Comparison of ENCODE assay signal across 9 mouse cellular contexts in the genomic region with DNA sequence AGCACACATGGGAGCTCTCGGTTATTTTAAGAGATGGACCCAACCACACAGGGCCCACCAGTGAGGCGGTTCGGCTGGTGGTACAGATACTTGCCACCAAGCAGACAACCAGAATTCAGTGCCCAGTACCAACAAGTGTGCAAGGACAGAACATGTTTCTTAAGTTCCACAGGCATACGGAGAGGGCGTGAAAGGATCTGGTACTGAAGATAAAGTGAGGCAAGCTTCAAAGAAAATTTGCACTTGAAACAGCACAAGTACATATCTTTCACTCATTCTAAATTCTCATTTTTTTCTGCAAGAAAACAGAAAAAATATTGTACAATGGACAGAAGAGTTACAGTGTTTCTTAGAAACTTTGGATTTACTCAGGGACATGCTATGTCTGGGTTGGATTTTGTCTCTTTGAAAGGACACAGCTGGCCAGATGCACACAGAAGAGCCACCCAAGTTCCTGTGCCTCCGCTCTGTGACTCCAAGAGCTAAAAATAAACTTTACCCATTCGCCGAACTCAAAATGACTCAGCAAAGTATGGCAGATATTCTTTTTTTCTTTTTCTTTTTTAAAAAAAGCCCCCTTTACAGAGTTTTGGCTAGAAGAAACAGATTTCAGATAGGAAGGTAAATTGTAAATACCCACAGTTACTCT. TPM values are rescaled to one million over a fixed set of nuclear protein-coding genes. Genes with fewer than 3 reads are reported as not detected.
A peak's percentile ranks its signal among the peaks of the same experiment; 100 is the strongest.
DNase-seq lines count a peak whose midpoint lies in the region; ATAC-seq and TF ChIP-seq lines count a peak whose summit lies in the region.
"Had no signal": no experiment of that assay in that cellular context is flagged by ENCODE, and none has a peak within 500 bp of the region (broad histone marks: within the 10 kb centered on the region; RNA-seq: fewer than 3 reads in every experiment).

No protein-coding gene starts in this region.

- H3K4me3 ChIP-seq in forebrain, embryonic 11.5 days (ENCODE audit: low read depth, low read length), result no peak overlapping the region
- H3K4me3 ChIP-seq in forebrain, embryonic 13.5 days, result no peak overlapping the region
- no peak overlapping the region for H3K4me3 ChIP-seq in midbrain, embryonic 11.5 days (ENCODE audit: low read depth, low read length)
- H3K4me3 ChIP-seq in midbrain, embryonic 10.5 days, result no peak overlapping the region
- H3K4me3 ChIP-seq in stomach, postnatal 0 days (ENCODE audit: low read depth, low read length), result no peak overlapping the region
- H3K4me3 ChIP-seq: hindbrain, embryonic 12.5 days had no signal

- H3K9me3 ChIP-seq in forebrain, embryonic 11.5 days (ENCODE audit: control insufficient read depth, low read length), result no peaks in the 10 kb centered on the region
- no peaks in the 10 kb centered on the region for H3K9me3 ChIP-seq in forebrain, embryonic 13.5 days (replicated peaks)
- no peaks in the 10 kb centered on the region for H3K9me3 ChIP-seq in midbrain, embryonic 11.5 days (ENCODE audit: control insufficient read depth, low read length)
- no peaks in the 10 kb centered on the region for H3K9me3 ChIP-seq in midbrain, embryonic 10.5 days (replicated peaks)
- no peaks in the 10 kb centered on the region for H3K9me3 ChIP-seq in stomach, postnatal 0 days (ENCODE audit: control insufficient read depth, low read length)
- H3K9me3 ChIP-seq: hindbrain, embryonic 12.5 days had no signal

- no peak for DNase-seq in forebrain, embryonic 11.5 days (ENCODE audit: low spot score)
- DNase-seq in midbrain, embryonic 11.5 days (ENCODE audit: low spot score, missing footprints), result peak; percentile 33
- no peak for DNase-seq in midbrain, embryonic 10.5 days (ENCODE audit: low spot score)
- DNase-seq in kidney, postnatal 14 days, result peak; percentile 29
- DNase-seq in stomach, postnatal 0 days (ENCODE audit: low spot score), result no peak
- no peak for DNase-seq in adrenal gland, postnatal 14 days
- DNase-seq in layer of hippocampus, adult 11-12 months (ENCODE audit: low spot score), result no peak

- TF ChIP-seq EP300 in stomach, postnatal 0 days (optimal IDR thresholded peaks at IDR 0.05), result no peak

- WGBS in forebrain, embryonic 11.5 days, result 89% methylated on average over 8 of the region's 8 CpGs
- 89% methylated on average over 8 of the region's 8 CpGs for WGBS in forebrain, embryonic 13.5 days
- WGBS in midbrain, embryonic 11.5 days, result 91% methylated on average over 8 of the region's 8 CpGs
- WGBS in midbrain, embryonic 10.5 days, result 90% methylated on average over 8 of the region's 8 CpGs
- 55% methylated on average over 8 of the region's 8 CpGs for WGBS in stomach, postnatal 0 days

- H3K27me3 ChIP-seq in forebrain, embryonic 11.5 days (ENCODE audit: control insufficient read depth, insufficient read depth, low read length), result no peaks in the 10 kb centered on the region
- no peaks in the 10 kb centered on the region for H3K27me3 ChIP-seq in forebrain, embryonic 13.5 days
- no peaks in the 10 kb centered on the region for H3K27me3 ChIP-seq in midbrain, embryonic 11.5 days (ENCODE audit: control insufficient read depth, insufficient read depth, low read length)
- no peaks in the 10 kb centered on the region for H3K27me3 ChIP-seq in midbrain, embryonic 10.5 days (ENCODE audit: low read depth, poor library complexity, severe bottlenecking)
- H3K27me3 ChIP-seq in stomach, postnatal 0 days (ENCODE audit: control insufficient read depth, insufficient read depth, low read length), result no peaks in the 10 kb centered on the region
- H3K27me3 ChIP-seq: hindbrain, embryonic 12.5 days had no signal

- no peak for ATAC-seq in forebrain, embryonic 11.5 days (replicated peaks; ENCODE audit: low FRiP score)
- no peak for ATAC-seq in forebrain, embryonic 13.5 days
- no peak for ATAC-seq in midbrain, embryonic 11.5 days (ENCODE audit: low FRiP score)
- ATAC-seq in stomach, postnatal 0 days (ENCODE audit: low FRiP score, low TSS enrichment), result no peak; the same call in 1 of the 2 replicates

- no peak overlapping the region for H3K4me2 ChIP-seq in forebrain, embryonic 11.5 days (ENCODE audit: low read depth, low read length, severe bottlenecking)
- no peak overlapping the region for H3K4me2 ChIP-seq in forebrain, embryonic 13.5 days
- no peak overlapping the region for H3K4me2 ChIP-seq in midbrain, embryonic 11.5 days
- H3K4me2 ChIP-seq in stomach, postnatal 0 days (replicated peaks; ENCODE audit: low read depth), result no peak overlapping the region
- H3K4me2 ChIP-seq: hindbrain, embryonic 12.5 days had no signal

- 0 out of 2 replicates have a peak, but pooled peaks cover 3% of the 10 kb centered on the region for H3K36me3 ChIP-seq in forebrain, embryonic 11.5 days (ENCODE audit: control insufficient read depth, insufficient read depth, low read length)
- peaks cover 33% of the 10 kb centered on the region for H3K36me3 ChIP-seq in forebrain, embryonic 13.5 days (ENCODE audit: poor library complexity, severe bottlenecking)
- peaks cover 12% of the 10 kb centered on the region; the same call in 1 of the 2 replicates for H3K36me3 ChIP-seq in midbrain, embryonic 11.5 days (ENCODE audit: control insufficient read depth, insufficient read depth, low read length)
- H3K36me3 ChIP-seq in midbrain, embryonic 10.5 days, result peaks cover 49% of the 10 kb centered on the region
- H3K36me3 ChIP-seq in stomach, postnatal 0 days (ENCODE audit: control insufficient read depth, insufficient read depth, low read length), result peaks cover 15% of the 10 kb centered on the region

- H3K27ac ChIP-seq in forebrain, embryonic 11.5 days (ENCODE audit: low read depth, low read length), result peak overlapping the region; percentile 25; the same call in 1 of the 2 replicates
- H3K27ac ChIP-seq in forebrain, embryonic 13.5 days, result no peak overlapping the region
- H3K27ac ChIP-seq in midbrain, embryonic 11.5 days (ENCODE audit: low read depth, low read length), result no peak overlapping the region
- H3K27ac ChIP-seq in midbrain, embryonic 10.5 days (replicated peaks), result no peak overlapping the region
- peak overlapping the region; percentile 58 for H3K27ac ChIP-seq in stomach, postnatal 0 days (replicated peaks)
- H3K27ac ChIP-seq: hindbrain, embryonic 12.5 days had no signal

- no peak for TF ChIP-seq CTCF in stomach, postnatal 0 days (IDR thresholded peaks at IDR 0.05; ENCODE audit: low read depth)

- H3K9ac ChIP-seq in forebrain, embryonic 11.5 days (ENCODE audit: low read length), result no peak overlapping the region
- H3K9ac ChIP-seq in forebrain, embryonic 13.5 days, result no peak overlapping the region
- H3K9ac ChIP-seq in midbrain, embryonic 11.5 days (ENCODE audit: low read length), result no peak overlapping the region
- no peak overlapping the region for H3K9ac ChIP-seq in stomach, postnatal 0 days (ENCODE audit: low read length)
- H3K9ac ChIP-seq: hindbrain, embryonic 12.5 days had no signal

- H3K4me1 ChIP-seq in forebrain, embryonic 11.5 days (replicated peaks; ENCODE audit: control insufficient read depth, insufficient read depth, low read length), result no peaks in the 10 kb centered on the region
- H3K4me1 ChIP-seq in forebrain, embryonic 13.5 days, result 0 out of 2 replicates have a peak, but pooled peaks cover 3% of the 10 kb centered on the region
- H3K4me1 ChIP-seq in midbrain, embryonic 11.5 days (ENCODE audit: control insufficient read depth, insufficient read depth, low read length), result no peaks in the 10 kb centered on the region
- no peaks in the 10 kb centered on the region for H3K4me1 ChIP-seq in midbrain, embryonic 10.5 days
- H3K4me1 ChIP-seq in stomach, postnatal 0 days (replicated peaks; ENCODE audit: control insufficient read depth, insufficient read depth), result no peaks in the 10 kb centered on the region
- H3K4me1 ChIP-seq: hindbrain, embryonic 12.5 days had no signal

RNA-seq across cellular contexts. Expression of a gene that starts 27.5 kb away (rescaled TPM):
- 48.3 and 50.8 TPM in 2 replicates for polyA plus RNA-seq in forebrain, embryonic 11.5 days (2014; fragmentation: Nextera tagmentation; extraction: Ambion mirVana)
- 67.0 and 68.0 TPM in 2 replicates for polyA plus RNA-seq in forebrain, embryonic 13.5 days (2015; fragmentation: Nextera tagmentation; extraction: Ambion mirVana)
- 41.2 TPM in 2 replicates for polyA plus RNA-seq in midbrain, embryonic 11.5 days (2014; fragmentation: Nextera tagmentation; extraction: Ambion mirVana)
- 35.2 and 41.2 TPM in 2 replicates for polyA plus RNA-seq in midbrain, embryonic 10.5 days (2016; fragmentation: Nextera tagmentation; extraction: Ambion mirVana)
- 22.1 and 22.8 TPM in 2 replicates for polyA plus RNA-seq in stomach, postnatal 0 days (2015; fragmentation: Nextera tagmentation; extraction: Ambion mirVana)
- 31.9 and 32.4 TPM in 2 replicates for total RNA-seq in adrenal gland, postnatal 14 days (2021)

Comparison
In these comparisons a context has a peak if more than half of its experiments do, and no peak if none do; other contexts are left out.
1. DNase-seq: peak in midbrain, embryonic 11.5 days (single experiment) and kidney, postnatal 14 days (single experiment); none in forebrain, embryonic 11.5 days (single experiment), midbrain, embryonic 10.5 days (single experiment), stomach, postnatal 0 days (single experiment), adrenal gland, postnatal 14 days (single experiment) and layer of hippocampus, adult 11-12 months (single experiment).
2. H3K27ac ChIP-seq: peak in forebrain, embryonic 11.5 days (single experiment) and stomach, postnatal 0 days (single experiment); none in forebrain, embryonic 13.5 days (single experiment), midbrain, embryonic 11.5 days (single experiment) and midbrain, embryonic 10.5 days (single experiment).